Mouse (Mus musculus): ENCODE measurements at regions not wholly inside any gene's neighbourhood (a gene's known extent, or its start where the extent isn't known, plus 50 kb on each side); places are given as distances from the start of the nearest gene placed in this dataset.

DNA sequence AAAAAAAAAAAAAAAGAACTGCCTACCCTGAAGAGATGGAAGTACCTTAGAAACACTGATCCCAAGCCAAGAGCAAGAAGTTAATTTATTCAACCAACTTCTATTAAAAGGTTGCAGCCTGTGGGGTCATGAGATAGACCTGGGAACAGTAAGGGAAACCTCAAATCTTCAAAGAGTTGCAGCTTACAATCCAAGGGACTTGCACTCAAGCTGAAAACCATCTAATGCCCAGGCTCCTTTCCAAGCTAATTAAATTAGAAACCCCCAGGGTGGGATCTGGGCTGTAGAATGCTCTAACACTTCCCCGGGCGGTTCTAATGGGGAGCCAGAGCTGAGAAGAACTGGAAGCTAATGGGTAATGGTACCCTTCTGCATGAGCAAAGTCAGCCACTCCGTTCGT is 278.0 kb downstream of the Hlx start:
- no peak for DNase-seq

DNA sequence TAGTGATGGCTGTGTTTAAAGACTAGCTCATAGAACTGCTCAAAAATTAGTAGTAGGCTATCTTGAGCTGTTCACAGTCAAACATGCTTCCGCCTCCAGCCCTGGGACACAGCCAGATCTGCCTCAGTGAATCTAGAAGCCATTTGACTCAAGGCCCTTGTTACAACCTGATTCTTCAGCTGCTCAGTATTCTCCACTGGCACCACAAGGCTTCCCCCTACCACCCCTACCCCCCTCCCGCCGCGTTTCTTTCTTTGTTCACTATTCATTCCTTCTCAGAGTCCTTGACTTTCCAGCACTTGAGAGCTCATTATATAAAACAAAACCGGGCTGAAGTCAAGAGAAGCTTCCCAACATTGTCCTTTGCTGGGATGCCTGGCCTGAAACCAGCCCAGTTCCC is 278.7 kb downstream of the Hlx start:
- DNase-seq: no peak

- DNase-seq: no peak
Observed at GRCm38 (mm10) chr1:184453061-184453460, 279.4 kb downstream of the Hlx start.

- DNase-seq: no peak
Observed at GRCm38 (mm10) chr1:184451686-184452085, 280.7 kb downstream of the Hlx start.

DNA sequence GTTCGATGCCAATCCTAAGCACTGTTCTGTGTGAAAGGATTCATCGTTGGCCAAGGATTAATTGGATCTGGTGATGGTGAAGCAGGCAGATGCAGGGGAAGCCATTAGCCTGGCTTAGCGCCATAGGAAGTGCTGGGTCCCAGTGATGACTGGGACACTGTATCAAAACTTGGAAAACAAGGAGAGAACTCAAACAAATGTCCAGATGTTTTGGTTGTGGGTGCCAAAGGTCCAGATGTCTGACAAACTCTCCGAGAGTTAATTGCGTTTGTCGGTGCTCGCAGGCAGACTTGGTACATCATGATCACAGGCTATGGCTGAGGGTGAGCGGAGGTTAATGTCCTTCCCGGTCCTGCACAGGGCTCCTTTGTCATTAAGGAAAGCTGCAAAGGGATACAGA is 283.4 kb downstream of the Hlx start:
- no peak for DNase-seq

DNA sequence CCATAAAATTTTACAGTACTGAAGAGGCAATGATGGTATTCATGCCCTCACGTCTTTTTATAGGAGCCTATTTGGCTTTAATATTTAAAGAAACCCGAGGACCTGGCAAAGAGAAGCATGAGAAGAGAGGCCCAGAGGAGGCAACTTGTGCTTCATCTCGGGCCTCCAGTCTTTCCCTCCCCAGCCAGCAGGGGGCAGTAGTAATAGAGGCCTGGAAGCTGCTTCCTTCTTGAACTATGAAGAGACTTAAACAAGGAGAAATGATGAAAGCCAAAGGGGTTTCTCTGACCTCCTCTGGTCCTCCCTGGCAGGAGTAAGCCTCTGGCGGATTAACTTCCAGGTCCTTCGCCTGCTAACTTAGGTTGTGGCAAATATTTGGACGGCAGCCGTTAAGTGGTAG is 284.5 kb downstream of the Hlx start:
- DNase-seq: peak; percentile 22

GRCm38 (mm10) chr1:184447161-184447667 is 285.2 kb downstream of the Hlx start:
- DNase-seq: peak; percentile 31

DNA sequence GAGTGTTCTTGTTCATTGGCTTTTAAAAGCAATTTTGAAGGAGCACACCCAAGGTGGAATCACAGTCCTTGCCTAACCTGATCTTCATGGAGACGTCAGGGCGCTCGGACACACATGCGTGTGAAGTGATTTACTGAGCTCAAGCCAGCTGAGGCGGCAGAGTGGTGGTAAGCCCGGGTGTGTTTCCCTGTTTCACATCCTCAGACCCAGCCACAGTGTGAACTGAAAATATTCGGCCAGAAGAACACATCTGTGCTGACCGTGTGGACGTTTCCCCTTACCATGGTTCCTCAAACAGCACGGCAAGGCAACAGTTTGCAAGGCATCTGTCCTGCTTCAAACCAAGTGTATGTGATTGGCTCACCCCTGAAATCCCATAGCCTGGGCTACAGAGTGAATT is 288.2 kb downstream of the Hlx start:
- no peak for DNase-seq

DNA sequence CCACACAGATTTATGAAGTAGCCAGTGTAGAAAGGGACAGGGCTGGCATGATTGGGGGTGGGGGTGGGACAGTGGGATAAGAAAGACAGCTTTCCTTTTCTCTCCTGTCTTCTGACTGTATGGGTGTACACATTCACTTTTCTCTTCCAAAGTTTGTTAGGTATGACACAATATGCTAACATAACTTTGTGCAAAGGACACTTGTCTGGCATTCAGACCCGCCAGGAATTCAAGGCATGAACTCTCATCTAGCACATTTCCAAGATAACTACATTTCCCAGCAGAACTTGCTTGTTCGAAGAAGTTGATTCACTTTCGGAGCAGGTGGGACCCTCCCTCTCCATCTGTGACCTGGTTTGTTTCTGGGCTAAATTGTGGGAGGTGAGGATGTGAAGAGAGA is 289.7 kb downstream of the Hlx start:
- DNase-seq: no peak

- DNase-seq: no peak
Observed at GRCm38 (mm10) chr1:184441005-184441557, 291.3 kb downstream of the Hlx start.

DNA sequence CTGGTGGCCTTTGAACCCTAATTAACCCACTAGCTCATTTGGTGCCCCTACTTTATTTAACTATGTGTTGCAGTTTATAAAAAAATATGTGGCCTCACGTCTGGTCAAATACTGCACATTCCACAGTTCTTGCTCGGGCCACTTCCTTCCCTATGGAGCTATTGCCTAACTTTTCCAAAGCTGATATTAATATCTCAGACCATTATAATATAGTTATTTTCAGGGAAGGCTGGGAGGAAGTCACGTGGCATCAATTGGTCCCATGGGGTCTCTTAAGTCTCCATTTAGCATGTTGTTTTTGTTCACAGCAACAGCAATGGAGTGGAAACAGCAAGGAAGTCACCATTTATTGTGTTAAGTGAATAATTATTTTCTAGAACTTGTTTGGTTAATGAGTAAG is 292.9 kb downstream of the Hlx start:
- DNase-seq: no peak

- DNase-seq: no peak
Observed at GRCm38 (mm10) chr1:184436387-184436786, 296.0 kb downstream of the Hlx start.

DNA sequence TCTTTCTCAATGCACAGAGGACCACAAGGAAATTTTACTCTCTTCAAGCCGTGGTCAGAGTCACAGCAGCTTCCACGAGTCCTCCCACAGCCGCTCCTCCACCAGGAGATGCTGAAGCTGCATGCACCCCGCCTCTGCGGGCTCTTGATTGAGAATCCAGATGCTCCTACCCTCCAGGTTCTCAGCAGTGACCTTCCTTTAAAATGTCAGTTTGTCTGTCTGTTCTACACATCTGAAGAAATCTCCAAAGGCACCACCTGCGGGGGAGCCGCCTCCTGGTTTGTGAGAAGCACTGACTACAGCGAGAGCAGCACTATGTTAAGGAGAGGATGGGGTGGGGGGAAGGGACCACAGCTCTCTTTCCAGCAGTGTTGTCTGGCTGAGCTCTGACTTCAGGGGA is 303.8 kb downstream of the Hlx start:
- no peak for DNase-seq

DNA sequence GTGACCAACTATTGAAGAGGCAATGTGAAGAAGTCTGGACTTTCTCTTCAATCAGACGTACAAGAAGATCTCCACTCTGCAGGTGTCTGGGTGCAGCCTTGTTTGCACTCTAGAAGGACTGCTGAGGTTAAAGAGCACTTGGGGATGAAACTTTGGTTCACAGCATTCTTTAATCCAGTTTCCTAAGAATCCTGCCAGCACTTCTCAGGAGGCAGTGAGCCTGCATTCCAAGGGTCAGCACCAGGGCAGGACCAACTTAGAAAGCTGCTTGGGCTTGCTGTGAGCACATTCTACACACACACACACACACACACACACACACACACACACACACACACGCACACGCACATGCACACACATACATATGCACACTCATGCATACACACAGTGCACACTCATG is 304.4 kb downstream of the Hlx start:
- DNase-seq: no peak

GRCm38 (mm10) chr1:184425694-184426093 is 306.7 kb downstream of the Hlx start:
- DNase-seq: no peak

GRCm38 (mm10) chr1:184424035-184424434 is 308.4 kb downstream of the Hlx start:
- DNase-seq: no peak

DNA sequence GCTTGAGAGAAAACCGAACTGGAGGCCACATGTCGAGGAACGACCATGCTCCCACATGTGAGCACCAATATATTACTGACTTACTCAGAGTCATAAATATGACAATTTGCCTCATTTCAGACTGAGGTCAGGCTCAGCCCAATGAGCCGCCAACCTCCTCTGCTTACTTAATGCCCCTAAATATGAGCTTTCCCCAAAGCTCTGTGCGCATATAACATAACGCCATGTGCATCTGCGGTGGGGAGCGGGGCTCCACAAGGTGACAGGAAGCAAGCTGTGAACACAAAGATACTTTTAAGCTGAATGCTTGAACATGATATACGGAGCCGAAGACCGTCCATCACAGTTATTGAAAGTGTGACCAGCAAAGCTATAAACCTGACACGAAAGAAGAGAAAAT is 319.8 kb downstream of the Hlx start:
- no peak for DNase-seq

DNA sequence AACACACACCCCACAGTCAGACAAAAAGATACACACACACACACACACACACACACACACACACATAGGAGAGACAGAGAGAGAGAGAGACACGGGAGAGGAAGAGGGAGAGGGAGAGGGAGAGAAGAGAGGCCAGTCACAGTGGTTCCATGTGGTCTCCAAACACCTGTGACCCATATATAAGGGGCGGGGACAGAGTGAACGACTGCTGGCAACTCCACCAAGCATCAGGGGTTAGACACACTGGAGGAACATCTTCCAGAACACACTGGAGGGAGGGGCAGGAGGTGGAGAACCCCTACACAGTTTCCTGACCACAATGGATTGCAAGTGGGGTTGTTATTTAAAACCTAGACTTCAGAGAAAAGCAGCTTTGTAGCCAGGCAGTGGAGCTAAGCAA is 321.4 kb downstream of the Hlx start:
- DNase-seq: no peak

GRCm38 (mm10) chr1:184409986-184410385 is 322.4 kb downstream of the Hlx start:
- no peak for DNase-seq

DNA sequence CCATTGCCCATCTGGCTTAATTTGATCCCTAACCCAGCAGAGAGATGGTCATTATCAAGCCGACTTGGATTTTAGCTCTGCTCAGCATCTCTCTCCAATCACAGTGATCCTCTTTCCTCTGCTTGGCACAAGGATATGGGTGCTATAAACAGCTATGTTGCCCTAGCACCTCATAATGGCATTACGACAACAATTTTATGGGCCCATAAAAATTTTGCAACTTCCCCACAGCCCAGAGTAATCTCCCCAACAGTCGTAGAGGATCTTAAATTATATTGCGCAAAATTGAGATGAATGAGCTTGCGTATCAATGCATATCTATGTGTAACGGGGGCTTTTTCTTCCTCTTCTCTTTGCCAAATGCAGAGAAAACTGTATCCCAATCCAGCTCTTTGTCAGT is 329.4 kb downstream of the Hlx start:
- DNase-seq: no peak

GRCm38 (mm10) chr1:184395215-184395614 is 337.2 kb downstream of the Hlx start:
- DNase-seq: peak; percentile 1

- DNase-seq: no peak
Observed at GRCm38 (mm10) chr1:184394559-184395194, 337.7 kb downstream of the Hlx start.

DNA sequence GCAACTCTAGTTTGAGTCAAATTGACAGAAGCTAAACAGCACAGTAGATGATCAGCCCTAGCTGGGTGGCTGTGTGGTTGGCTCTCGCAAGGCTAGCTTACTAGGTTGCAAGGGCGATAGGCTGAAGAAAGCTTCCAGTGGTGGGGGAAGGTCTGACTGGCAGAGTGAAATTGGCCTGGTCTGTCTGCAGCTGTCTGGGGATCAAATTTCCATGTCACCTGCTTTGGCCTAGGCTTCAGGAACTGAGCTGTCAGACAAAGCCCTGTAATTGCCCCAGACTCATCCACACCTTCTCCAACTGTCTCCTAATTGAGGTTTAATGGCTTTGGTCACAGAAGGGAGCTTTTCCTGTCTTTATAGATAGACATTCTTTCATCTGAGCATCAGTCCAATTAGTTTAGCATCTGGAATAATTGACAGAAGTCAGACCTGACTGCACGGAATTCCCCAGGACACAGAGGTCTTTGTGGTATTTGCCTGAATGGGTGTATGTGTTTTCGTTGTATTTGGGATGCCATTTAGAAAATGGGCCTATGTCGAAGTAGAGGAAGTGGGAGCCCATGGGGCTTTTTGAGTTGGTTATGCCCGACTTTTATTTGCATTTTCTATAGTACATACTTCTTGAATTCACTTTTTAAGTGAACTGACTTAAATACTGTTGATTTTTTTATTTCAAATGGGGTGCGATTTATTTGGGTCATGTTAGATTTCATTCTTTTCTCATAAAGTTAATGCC is 348.2 kb downstream of the Hlx start:
- no peak for DNase-seq

GRCm38 (mm10) chr1:184378665-184379064 is 344.6 kb upstream of the 1700056E22Rik start:
- DNase-seq: no peak

All from cerebellum, adult 9-11 months (tissue).